Mouse (Mus musculus) liver, embryonic 12.5 days (tissue): Measurements from ENCODE around the gene Flywch1. TPM values are rescaled to one million over a fixed set of nuclear protein-coding genes. Genes with fewer than 3 reads are reported as not detected.
A peak's percentile ranks its signal among the peaks of the same experiment; 100 is the strongest.
"Not testable (repeated sequence)": the region's sequence is repeated elsewhere in the genome, so short reads cannot be mapped to it uniquely, and the experiment has no call there.

ENCODE experiments used
- ATAC-seq: fragments of 200-750 bp; cut with Nextera tagmentation; 2 replicates; pipeline ENCODE4 v1.8.0; 2017; ENCODE audit warnings: moderate number of reproducible peaks, mild to moderate bottlenecking, moderate library complexity
- H3K27ac ChIP-seq: fragments of 300-500 bp; sonication (generic); 2 replicates; pipeline ENCODE4 v1.5.1; 2016; ENCODE audit warnings: mild to moderate bottlenecking
- H3K27me3 ChIP-seq: fragments of 300-500 bp; sonication (generic); replicated peaks from 2 replicates; pipeline ENCODE4 v1.6.1; 2016; ENCODE audit warnings: mild to moderate bottlenecking, moderate library complexity
- H3K36me3 ChIP-seq: fragments of 300-500 bp; sonication (generic); 2 replicates; pipeline ENCODE4 v1.6.1; 2016; ENCODE audit warnings: mild to moderate bottlenecking, moderate library complexity
- H3K4me1 ChIP-seq: fragments of 300-500 bp; sonication (generic); 2 replicates; pipeline ENCODE4 v1.6.1; 2016
- H3K4me2 ChIP-seq: fragments of 300-500 bp; sonication (generic); 2 replicates; pipeline ENCODE4 v1.6.1; 2016; ENCODE audit warnings: mild to moderate bottlenecking, moderate library complexity
- H3K4me3 ChIP-seq: fragments of 300-500 bp; sonication (generic); 2 replicates; pipeline ENCODE4 v1.5.1; 2016; ENCODE audit warnings: mild to moderate bottlenecking, moderate library complexity
- H3K9ac ChIP-seq: fragments of 300-500 bp; sonication (generic); 2 replicates; pipeline ENCODE4 v1.6.1; 2016; ENCODE audit warnings: mild to moderate bottlenecking, moderate library complexity
- H3K9me3 ChIP-seq: fragments of 300-500 bp; sonication (generic); replicated peaks from 2 replicates; pipeline ENCODE4 v1.6.1; 2016; ENCODE audit warnings: mild to moderate bottlenecking, moderate library complexity
- WGBS: fragments of 180-500 bp; shearing (Covaris S2); methylation state at CpG from one replicate; pipeline ENCODE4 v1.1.7; 2016; ENCODE audit not compliant: insufficient replicate concordance; 5-methylcytosine and 5-hydroxymethylcytosine counted together
- polyA plus RNA-seq: library from polyadenylated mRNA; unstranded; fragments of >200 nt; fragmentation: Nextera tagmentation; extraction: Ambion mirVana; gene quantifications from 2 replicates; pipeline ENCODE4 v1.2.1, GENCODE M21; 2016

The Flywch1 gene
- polyA plus RNA-seq, 1 experiment from 2014 or later, result 22.4 TPM

- Histone ChIP-seq H3K36me3 (no peaks in the 10 kb centered on the region), H3K9ac (no peak overlapping the region), H3K27ac (no peak overlapping the region), H3K4me3 (no peak overlapping the region), H3K4me1 (peaks cover 10% of the 10 kb centered on the region), H3K9me3 (no peaks in the 10 kb centered on the region), H3K27me3 (no peaks in the 10 kb centered on the region), H3K4me2 (no peak overlapping the region)
- WGBS, result 61% methylated on average over 10 of the region's 10 CpGs
- ATAC-seq, result no peak
Measured at GRCm38 (mm10) chr17:23776216-23776615, 4.8 kb upstream of the Flywch1 start.

- H3K27ac ChIP-seq, result no peak overlapping the region
- peak; percentile 26; the same call in 1 of the 2 replicates for ATAC-seq
- no peak overlapping the region for H3K4me3 ChIP-seq
- peaks cover 21% of the 10 kb centered on the region for H3K4me1 ChIP-seq
- no peaks in the 10 kb centered on the region for H3K27me3 ChIP-seq
- H3K9ac ChIP-seq, result no peak overlapping the region
- peak overlapping the region; percentile 8 for H3K4me2 ChIP-seq
- 5% methylated on average over 12 of the region's 12 CpGs for WGBS
- H3K9me3 ChIP-seq, result no peaks in the 10 kb centered on the region
- no peaks in the 10 kb centered on the region for H3K36me3 ChIP-seq
Measured at GRCm38 (mm10) chr17:23774090-23774489, 2.7 kb upstream of the Flywch1 start.

DNA sequence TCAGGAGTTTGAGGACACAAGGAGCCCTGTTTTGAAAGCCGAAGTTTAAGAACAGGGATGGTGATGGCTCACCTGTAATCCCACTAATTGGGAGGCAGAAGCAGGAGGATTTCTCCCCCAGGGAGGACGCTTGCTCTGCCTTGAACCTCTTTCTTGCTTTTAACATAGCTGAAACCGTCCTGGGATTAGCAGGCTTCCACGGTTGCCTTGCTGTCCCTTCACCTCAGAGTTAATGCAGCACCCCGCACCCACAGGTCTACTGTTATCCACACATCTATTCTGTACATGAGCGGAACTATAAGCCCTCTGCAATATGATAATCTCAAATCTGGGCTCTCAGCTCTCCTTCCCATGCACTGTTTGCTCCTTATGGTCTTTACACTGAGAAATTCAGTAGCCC is 2.3 kb upstream of the Flywch1 start:
- H3K9ac ChIP-seq, result no peak overlapping the region
- H3K9me3 ChIP-seq, result no peaks in the 10 kb centered on the region
- H3K4me2 ChIP-seq, result no peak overlapping the region
- H3K27ac ChIP-seq, result no peak overlapping the region
- H3K4me1 ChIP-seq, result peaks cover 21% of the 10 kb centered on the region
- H3K4me3 ChIP-seq, result no peak overlapping the region
- H3K36me3 ChIP-seq, result no peaks in the 10 kb centered on the region; the same call in 1 of the 2 replicates
- WGBS, result 52% methylated on average over 6 of the region's 6 CpGs
- no peaks in the 10 kb centered on the region for H3K27me3 ChIP-seq
- no peak for ATAC-seq

- not testable (repeated sequence) for H3K9me3 ChIP-seq, H3K9ac ChIP-seq, H3K36me3 ChIP-seq, H3K27ac ChIP-seq, ATAC-seq, H3K27me3 ChIP-seq, H3K4me3 ChIP-seq
- peaks cover 21% of the 10 kb centered on the region for H3K4me1 ChIP-seq
- 74% methylated on average over 2 of the region's 2 CpGs for WGBS
- peak overlapping the region; percentile 89; the same call in 1 of the 2 replicates for H3K4me2 ChIP-seq
Measured at GRCm38 (mm10) chr17:23772219-23772556, 786 bp upstream of the Flywch1 start.

DNA sequence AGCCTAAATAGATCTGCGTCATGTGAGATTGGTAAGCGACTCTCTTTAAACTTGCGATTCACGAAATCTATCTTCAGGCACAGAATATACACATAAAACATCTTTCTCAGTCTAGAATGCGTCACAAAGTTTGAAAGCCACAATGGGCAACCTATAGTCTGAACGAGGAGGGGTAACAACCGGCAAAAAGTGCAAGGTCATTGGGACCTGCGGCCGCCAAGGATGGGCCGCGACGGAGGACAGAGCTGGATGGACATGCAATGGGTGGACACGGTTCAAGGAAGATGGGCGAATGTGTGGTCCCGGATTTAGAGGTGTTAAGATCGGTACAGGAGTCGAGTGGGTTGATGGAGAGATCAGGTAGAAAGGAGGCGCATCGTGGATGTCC is 512 bp downstream of the Flywch1 start:
- peak; percentile 23 for ATAC-seq
- Histone ChIP-seq H3K36me3 (no peaks in the 10 kb centered on the region; the same call in 1 of the 2 replicates), H3K9ac (peak overlapping the region; percentile 92), H3K4me1 (peaks cover 21% of the 10 kb centered on the region), H3K9me3 (no peaks in the 10 kb centered on the region), H3K4me3 (peak overlapping the region; percentile 84), H3K27me3 (no peaks in the 10 kb centered on the region), H3K4me2 (peak overlapping the region; percentile 89), H3K27ac (peak overlapping the region; percentile 81)
- WGBS, result 2% methylated on average over 19 of the region's 19 CpGs

DNA sequence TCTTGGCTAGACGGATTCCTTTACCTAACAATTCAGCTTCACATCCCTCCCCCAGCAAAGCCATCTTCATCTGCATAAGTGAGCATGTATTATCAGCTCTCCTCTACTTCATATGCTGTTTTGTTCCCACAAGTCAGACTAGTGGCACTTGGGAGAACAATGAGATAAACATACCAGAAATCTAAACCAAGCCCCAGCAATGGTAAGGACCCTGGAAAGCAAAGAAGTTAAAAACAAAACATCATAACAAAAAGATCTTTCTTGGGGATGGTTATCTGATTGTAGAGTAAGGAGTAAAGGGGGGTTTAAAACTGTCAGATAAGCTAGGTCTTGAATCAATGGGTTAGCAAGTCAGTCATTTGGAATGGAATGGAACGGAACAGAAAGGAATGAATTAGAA is 909 bp downstream of the Flywch1 start:
- no peak overlapping the region for H3K27ac ChIP-seq
- 13% methylated on average over 2 of the region's 2 CpGs for WGBS
- ATAC-seq, result no peak

GRCm38 (mm10) chr17:23762976-23763375 is 8.4 kb downstream of the Flywch1 start:
- WGBS, result 82% methylated on average over 11 of the region's 11 CpGs
- Histone ChIP-seq H3K4me3 (no peak overlapping the region), H3K36me3 (peaks cover 33% of the 10 kb centered on the region), H3K4me2 (no peak overlapping the region), H3K27me3 (no peaks in the 10 kb centered on the region), H3K27ac (no peak overlapping the region), H3K4me1 (peaks cover 7% of the 10 kb centered on the region), H3K9ac (no peak overlapping the region), H3K9me3 (no peaks in the 10 kb centered on the region)
- ATAC-seq, result no peak

More for the DNA sequence above, 909 bp downstream of the Flywch1 start:
- no peaks in the 10 kb centered on the region for H3K27me3 ChIP-seq
- H3K4me2 ChIP-seq, result peak overlapping the region; percentile 89
- no peaks in the 10 kb centered on the region; the same call in 1 of the 2 replicates for H3K36me3 ChIP-seq
- peak overlapping the region; percentile 84 for H3K4me3 ChIP-seq
- H3K9me3 ChIP-seq, result no peaks in the 10 kb centered on the region
- peak overlapping the region; percentile 92 for H3K9ac ChIP-seq
- H3K4me1 ChIP-seq, result peaks cover 21% of the 10 kb centered on the region

GRCm38 (mm10) chr17:23761155-23761554 is 10.2 kb downstream of the Flywch1 start:
- Histone ChIP-seq H3K4me3 (no peak overlapping the region), H3K9ac (no peak overlapping the region), H3K36me3 (peaks cover 50% of the 10 kb centered on the region), H3K9me3 (no peaks in the 10 kb centered on the region), H3K4me2 (no peak overlapping the region), H3K27me3 (no peaks in the 10 kb centered on the region), H3K27ac (no peak overlapping the region), H3K4me1 (peaks cover 7% of the 10 kb centered on the region)
- 81% methylated on average over 3 of the region's 3 CpGs for WGBS
- ATAC-seq, result no peak

- no peaks in the 10 kb centered on the region for H3K9me3 ChIP-seq
- no peak for ATAC-seq
- peaks cover 7% of the 10 kb centered on the region for H3K4me1 ChIP-seq
- no peak overlapping the region for H3K27ac ChIP-seq
- H3K36me3 ChIP-seq, result peaks cover 57% of the 10 kb centered on the region
- H3K4me2 ChIP-seq, result no peak overlapping the region
- no peak overlapping the region for H3K9ac ChIP-seq
- WGBS, result 85% methylated on average over 9 of the region's 9 CpGs
- no peaks in the 10 kb centered on the region for H3K27me3 ChIP-seq
- H3K4me3 ChIP-seq, result no peak overlapping the region
Measured at GRCm38 (mm10) chr17:23760231-23760630, 11.2 kb downstream of the Flywch1 start.

GRCm38 (mm10) chr17:23758801-23759200 is 12.6 kb downstream of the Flywch1 start:
- no peak overlapping the region for H3K9ac ChIP-seq
- no peak for ATAC-seq
- peaks cover 57% of the 10 kb centered on the region for H3K36me3 ChIP-seq
- H3K4me1 ChIP-seq, result peaks cover 7% of the 10 kb centered on the region
- no peak overlapping the region for H3K27ac ChIP-seq
- no peaks in the 10 kb centered on the region for H3K9me3 ChIP-seq
- no peaks in the 10 kb centered on the region for H3K27me3 ChIP-seq
- no peak overlapping the region for H3K4me3 ChIP-seq
- H3K4me2 ChIP-seq, result no peak overlapping the region
- WGBS, result 78% methylated on average over 8 of the region's 8 CpGs

- no peak overlapping the region for H3K4me2 ChIP-seq
- H3K9ac ChIP-seq, result no peak overlapping the region
- H3K27ac ChIP-seq, result no peak overlapping the region
- no peak for ATAC-seq
- peaks cover 67% of the 10 kb centered on the region for H3K36me3 ChIP-seq
- no peak overlapping the region for H3K4me3 ChIP-seq
- H3K27me3 ChIP-seq, result no peaks in the 10 kb centered on the region
- H3K9me3 ChIP-seq, result no peaks in the 10 kb centered on the region
- H3K4me1 ChIP-seq, result no peaks in the 10 kb centered on the region
- 79% methylated on average over 9 of the region's 9 CpGs for WGBS
Measured at GRCm38 (mm10) chr17:23757581-23757980, 13.8 kb downstream of the Flywch1 start.

GRCm38 (mm10) chr17:23755689-23756088 is 15.7 kb downstream of the Flywch1 start:
- H3K4me1 ChIP-seq, result no peaks in the 10 kb centered on the region
- H3K4me2 ChIP-seq, result no peak overlapping the region
- no peak; the same call in 1 of the 2 replicates for ATAC-seq
- no peak overlapping the region for H3K4me3 ChIP-seq
- H3K27me3 ChIP-seq, result no peaks in the 10 kb centered on the region
- no peaks in the 10 kb centered on the region for H3K9me3 ChIP-seq
- H3K9ac ChIP-seq, result no peak overlapping the region
- H3K36me3 ChIP-seq, result peaks cover 67% of the 10 kb centered on the region
- 63% methylated on average over 13 of the region's 13 CpGs for WGBS
- no peak overlapping the region for H3K27ac ChIP-seq
